Mouse (Mus musculus): Measurements from ENCODE around the gene Jarid2.
"Not testable (repeated sequence)": the region's sequence is repeated elsewhere in the genome, so short reads cannot be mapped to it uniquely, and the experiment has no call there.

Gene Jarid2

DNA sequence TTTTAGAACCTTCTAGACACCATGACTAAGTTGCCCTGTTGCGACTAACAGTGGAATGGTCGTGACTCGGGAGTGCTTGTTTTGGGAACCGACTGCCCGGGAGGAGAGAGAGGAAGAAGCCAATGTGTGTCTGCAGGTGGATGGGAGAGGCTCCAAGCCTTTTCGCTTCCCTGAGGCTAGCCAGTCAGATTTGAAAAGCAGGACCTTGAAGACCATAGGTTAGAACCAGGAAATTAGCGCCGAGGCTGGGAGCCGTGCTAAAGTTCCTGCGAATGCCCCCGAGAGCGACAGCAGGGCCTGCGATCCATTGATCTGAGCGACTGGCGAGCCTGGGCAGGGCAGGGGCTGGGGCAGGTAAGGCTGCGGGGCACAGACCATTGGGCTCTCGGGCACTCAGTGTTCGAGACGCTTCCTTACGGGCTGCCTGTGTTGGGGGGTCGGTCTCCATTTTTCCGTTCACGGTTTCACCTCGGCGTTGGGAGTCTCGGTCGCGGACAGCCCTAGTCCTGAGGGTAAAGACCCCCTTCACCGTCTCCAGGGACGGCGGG, at the start of gene Jarid2:
TSS of gene Jarid2 (plus strand) at position 51 of the 548 bp plus-strand sequence.
- no peak for DNase-seq (ENCODE audit: low spot score)

DNA sequence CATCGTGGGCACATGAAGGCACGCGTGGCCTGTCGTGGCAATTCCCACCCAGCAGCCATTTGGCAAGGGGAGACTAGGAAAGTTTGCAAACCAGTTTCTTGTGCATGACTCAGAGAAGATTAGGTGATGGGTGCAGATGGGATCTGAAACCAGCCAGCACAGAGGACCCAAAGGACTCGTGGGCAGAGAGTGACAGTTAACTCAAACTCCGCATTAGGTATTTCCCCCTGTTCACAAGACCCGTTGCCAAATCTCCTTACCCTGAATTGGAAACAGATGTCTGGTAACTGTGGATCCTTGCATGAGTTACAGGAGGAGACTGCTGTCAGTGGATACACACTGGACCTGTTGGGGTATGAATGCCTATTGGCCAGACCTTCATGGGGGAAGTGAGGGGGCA, 48.2 kb upstream of the Jarid2 start:
- DNase-seq (ENCODE audit: low spot score): no peak

DNA sequence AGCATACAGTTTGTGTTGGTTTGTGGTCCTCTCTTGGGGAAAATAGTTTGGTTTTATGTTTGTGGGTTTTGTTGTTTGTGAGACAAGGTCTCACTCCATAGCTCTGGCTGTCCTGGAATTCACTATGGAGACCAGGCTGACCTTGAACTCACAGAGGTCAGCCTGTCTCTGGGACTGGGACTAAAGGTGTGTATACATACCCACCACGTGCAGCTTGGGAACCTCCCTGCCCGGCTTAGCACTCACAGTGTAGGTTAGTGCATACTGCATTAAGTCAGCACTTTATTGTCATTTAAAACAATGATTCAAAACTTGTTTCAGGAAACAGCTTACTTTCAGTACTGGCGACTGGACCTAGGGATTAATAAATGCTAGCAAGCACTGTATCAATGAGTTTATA, 41.1 kb upstream of the Jarid2 start:
- DNase-seq (ENCODE audit: low spot score): no peak

DNA sequence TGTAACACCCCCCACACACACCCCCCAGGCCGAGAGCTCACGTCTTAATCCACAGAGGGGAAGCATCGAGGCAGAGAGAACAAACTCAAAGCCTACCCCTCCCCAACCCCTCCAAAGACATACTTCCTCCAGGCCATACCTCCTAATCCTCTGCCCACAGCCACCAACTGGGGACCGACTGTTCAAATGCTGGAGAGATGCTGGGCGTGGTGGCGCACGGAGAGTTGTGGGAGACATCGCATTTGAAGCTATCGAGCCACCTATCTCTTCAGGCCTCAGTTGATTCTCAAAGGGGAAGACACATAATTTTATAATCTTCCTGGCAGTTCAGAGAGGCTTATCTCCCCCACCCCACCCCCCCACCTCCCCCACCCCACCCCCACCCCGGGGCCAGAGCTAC, 31.6 kb upstream of the Jarid2 start:
- DNase-seq (ENCODE audit: low spot score): no peak

DNA sequence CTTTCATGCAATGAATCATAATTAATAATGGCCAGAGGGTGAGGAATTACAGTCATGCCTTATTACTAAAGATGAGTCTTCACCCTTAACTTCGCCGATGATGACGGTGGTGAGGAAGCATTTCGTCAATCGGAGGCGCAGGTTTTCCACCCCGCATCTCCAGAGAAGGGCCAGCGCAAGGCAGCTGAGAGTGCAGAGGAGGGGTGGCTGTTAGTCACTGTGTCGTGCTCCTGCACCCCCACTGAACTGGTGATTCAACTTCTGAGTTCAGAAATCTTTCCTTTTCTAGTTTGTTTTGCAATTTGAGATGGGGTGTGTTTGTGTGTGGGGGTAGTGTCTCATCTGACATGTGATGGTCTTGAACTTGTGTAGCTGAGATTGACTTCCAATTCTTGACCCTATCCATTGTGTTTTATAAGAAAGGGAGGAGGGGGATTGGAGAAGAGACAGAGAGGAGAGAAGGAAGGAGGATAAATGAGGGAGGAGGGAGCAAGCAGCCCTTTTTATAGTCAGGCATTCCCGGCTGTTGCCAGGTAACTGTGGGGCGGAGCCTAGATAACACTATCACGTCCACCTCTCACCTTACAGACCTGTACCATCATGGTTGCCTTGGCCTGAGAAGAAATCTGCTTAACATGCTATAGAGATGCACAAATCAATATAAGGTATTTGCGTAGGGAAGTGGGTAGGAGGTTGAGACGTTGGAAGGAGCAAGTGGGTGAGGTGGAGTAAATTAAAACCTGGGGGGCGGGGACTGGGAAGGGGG, 25.1 kb upstream of the Jarid2 start:
- no peak for DNase-seq (ENCODE audit: low spot score)

DNA sequence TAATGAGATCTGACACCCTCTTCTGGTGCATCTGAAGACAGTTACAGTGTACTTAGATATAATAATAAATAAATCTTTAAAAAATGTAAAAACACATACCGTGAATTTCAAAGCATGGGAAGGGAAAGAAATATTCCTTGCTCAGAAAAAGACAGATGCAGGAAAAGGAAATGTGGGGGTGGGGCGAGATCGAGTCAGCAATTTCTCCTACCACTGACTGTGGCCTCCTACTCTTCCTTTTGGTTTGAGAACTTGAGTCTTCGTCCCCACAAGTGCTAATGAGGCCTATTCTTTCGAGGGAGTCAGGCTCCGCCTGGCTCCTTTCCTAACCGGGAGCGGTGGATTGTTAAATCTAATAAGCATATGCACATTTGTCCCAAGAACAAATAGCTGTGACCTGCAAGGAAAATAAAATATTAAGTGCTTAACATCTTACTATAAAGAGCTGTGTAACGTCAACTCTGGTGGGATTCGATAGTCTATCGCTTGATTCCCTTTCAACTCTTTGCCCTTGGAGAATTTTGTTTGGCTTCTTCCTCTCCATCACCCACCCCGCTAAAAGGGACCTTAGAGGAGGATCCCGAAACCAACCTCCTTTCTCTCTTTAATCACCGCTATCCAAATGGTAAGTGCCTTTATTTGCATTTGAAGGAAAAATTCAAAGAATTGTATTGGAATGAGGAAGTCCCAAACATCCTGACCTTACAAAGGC, 24.1 kb upstream of the Jarid2 start:
- no peak for DNase-seq (ENCODE audit: low spot score)

DNA sequence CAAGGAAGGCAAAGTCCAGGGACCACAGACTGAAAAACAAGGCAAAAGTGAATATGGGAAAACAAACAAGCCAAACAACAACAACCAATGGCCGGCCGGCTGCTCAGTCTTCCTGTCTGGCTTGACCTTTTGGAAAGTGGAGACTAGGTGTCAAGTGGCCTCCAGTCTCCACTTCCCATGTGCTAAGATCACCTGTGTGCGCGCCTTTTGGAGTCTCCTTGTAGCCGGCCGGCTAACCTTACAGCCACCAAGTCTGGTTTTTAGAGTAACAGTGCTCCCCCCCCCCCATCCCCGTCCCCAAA, 23.6 kb upstream of the Jarid2 start:
- peak; percentile 4 for DNase-seq (ENCODE audit: low spot score)

DNA sequence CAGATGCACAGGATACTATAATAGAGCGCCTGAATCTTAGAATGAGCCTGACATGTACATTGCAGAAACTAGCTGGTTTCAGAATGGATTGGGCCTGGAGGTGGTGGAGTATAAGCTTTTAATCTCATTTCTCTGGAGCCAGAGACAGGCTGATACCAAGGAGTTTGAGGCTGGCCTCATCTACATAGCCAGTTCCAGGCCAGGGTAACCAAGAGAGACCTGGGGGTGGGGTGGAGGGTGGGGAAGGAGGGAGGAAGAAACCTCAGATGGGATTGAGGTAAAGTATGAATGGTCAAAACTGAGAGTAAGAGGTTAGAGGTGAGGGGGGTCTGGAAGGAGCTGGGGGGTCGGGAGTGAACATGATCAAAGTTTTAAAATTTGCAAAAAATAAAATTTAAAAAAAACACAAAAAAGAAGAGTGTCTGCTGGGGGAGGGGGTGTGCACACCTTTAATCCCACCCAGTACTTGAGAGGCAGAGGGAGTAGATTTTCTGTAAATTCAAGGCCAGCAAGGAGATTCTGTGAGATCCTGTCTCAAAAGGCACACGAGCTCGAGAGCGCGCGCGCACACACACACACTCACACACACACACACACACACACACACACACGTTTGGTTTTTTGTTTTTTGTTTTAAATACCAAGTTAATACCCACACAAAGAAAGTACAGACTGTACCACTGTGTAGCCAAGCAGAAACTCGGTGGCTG, 22.9 kb upstream of the Jarid2 start:
- DNase-seq (ENCODE audit: low spot score): no peak

DNA sequence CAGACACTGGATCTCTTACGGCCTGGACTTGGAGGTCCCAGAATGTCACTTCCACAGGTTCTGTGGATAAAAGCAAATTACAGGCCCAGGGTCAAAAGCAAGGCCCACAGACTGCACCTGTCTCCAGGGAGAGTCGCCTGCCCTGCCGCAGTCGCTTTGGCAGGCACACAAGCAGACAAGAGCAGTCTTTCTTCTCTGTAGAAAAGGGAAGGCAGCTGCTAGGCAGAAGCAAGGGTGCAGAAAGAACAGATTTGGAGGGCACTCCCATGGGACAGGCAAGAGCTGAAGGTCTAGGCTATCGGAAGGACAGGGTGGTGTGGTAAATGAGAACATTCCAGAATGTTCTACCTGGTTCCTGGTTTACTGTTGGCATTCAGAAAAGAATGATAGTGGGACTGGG, 22.1 kb upstream of the Jarid2 start:
- no peak for DNase-seq (ENCODE audit: low spot score)

DNA sequence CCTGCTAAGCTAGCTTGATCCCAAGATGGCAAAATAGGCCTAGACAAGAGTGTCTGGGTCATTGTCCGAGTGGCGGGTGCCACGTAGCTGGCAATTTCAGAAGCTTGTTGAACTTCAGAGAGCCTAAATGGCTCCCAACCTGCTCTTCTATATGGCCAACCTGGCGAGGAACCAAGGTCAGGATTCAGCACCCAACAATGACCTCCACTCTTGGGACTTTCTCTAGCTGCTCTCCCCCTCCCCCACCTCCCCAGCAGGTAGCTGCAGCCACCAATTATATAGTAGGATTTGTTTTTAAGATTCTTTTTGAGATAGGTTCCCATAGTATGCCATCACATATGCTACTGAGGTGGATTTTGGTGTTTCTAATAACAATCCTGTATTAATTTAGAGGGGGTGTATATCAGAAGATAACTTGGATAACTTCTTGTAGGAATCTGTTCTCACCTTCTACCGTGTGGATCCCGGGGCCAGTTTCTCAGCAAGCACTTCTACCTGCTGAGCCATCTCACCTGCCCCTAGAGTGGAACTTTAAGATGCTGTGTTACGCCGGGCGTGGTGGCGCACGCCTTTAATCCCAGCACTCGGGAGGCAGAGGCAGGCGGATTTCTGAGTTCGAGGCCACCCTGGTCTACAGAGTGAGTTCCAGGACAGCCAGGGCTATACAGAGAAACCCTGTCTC, 20.8 kb upstream of the Jarid2 start:
- DNase-seq (ENCODE audit: low spot score): no peak

DNA sequence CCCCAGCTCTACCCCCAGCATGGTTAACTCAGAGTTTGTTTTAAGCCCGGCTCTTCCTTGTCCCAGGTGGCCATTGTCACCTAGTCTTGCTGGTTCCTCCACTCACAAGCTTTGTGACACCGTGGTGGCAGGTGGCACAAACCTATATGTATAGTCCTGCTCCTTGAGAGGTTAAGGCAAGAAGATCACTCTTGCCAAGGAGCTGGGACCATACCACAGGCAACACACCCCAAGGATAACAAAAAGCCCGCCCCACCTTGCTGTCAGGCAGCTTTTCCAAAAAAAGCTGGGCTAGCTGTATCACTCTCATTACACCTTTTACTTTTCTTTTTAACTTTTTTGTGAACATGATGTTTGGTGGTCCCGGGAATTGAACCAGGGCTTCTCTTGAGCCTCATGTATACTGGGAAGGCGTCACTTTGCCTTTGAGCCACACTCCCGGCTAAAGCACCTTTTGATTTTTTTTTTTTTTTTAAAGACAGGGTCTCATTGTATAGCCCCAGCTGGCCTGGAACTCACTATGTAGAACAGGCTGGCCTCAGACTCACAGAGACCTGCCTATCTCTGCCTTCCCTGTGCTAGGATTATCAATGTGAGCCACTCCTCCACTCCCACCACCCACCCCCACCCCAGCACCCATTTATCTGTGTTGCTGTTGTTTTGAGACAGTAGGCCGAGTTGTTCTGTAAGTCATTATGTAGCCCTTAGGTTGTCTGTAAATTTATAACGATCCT, 19.4 kb upstream of the Jarid2 start:
- DNase-seq (ENCODE audit: low spot score): no peak

DNA sequence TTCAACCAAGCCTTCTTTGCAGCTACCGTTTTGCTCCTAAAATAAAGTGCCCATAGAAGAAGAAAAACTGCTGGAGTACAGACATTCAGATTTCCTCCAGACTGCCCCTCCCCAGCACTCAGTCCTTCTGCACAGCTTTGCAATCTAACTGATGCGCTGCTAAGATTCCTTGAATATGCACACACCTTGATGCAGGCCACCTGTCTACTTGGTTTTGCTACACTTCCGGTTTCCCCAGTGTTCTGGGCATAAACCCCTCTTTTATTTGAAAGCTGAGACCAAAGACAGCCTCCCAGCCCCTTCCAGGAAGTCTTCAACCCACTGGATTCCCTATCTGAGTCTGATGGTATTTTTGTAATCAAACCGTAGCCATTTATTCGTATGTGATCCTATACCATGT, 18.2 kb upstream of the Jarid2 start:
- DNase-seq (ENCODE audit: low spot score): no peak

DNA sequence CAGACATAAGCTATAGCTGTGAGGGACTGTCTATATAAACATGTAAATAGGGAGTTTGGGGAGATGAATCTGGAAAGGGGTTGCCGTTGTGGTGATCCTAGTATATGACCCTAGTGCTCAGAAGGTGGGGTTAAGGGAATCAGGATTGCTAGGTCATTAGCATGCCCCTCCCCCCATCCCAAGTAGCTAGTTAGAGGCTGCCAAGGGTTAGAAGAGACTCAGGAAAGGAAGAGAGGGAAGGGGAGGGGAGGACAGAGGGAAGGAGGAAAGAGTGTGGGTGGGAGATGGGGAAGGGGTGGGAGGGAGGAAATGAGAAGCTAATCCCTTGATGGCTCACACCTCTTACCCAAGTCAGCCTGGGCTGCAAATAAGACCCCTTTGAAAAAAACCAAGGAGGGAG, 17.4 kb upstream of the Jarid2 start:
- no peak for DNase-seq (ENCODE audit: low spot score)

DNA sequence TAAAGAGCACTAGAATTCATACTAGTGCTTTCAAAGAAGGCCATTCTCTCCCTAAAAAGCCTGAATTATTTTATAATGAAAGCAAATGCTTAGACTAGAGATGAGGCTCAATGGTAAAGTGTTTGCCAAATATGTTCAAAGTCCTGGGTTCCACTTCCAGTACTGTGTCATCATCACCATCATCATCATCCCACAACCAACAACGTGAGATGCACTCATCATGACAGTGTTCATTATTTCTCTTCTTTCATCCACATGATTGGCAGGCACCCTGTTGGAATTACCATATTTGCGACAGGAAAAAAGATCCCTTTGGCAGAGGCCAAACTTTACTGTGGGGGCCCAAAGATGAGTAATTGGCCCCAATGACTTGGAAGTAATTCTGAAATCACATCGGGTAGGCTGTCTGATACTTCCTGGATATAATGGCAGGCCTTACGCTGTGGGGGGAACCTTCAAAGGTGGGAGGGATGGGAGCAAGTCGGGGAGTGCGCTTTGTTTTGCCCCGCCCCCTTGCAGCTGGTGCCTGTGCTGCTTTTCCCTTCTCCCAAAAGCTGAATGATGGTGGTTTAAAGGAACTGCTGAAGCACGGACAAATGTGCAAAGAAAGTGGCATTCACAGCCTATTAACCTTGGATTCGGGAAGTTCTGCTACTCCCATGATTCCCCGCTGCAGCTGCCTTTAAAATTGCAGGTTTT, 13.9 kb upstream of the Jarid2 start:
- no peak for DNase-seq (ENCODE audit: low spot score)

DNA sequence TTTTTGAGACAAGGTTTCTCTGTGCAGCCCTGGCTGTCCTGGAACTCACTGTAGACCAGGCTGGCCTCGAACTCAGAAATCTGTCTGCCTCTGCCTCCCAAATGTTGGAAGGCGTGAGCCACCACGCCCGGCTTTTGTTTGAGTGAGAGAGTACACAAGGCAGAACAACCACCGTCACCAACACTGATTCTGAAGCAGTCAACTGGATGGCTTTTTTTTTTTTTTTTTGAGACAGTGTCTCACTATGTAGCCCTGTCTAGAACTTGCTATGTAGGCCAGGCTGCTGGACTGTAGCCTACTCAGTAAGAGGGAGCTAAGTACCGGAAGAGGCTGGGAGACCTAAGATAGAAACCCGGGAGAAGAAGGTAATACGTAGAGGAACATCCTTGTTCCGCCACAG, 11.4 kb upstream of the Jarid2 start:
- no peak for DNase-seq (ENCODE audit: low spot score)

DNA sequence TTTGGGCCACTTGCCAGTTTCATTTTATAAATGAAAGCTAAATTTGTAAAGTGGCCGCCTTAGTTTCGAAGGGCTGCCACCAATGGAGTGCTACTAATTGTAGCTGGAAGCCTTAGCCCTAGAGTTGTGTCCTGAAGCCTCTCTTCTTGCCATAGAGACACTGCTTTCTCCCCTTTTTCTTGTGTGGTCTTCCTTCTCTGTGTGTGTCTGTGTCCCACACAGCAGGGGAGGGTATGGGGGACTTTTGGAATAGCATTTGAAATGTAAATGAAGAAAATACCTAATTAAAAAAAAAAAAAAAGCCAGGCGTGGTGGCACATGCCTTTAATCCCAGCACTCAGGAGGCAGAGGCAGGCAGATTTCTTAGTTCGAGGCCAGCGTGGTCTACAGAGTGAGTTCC, 10.8 kb upstream of the Jarid2 start:
- not testable (repeated sequence) for DNase-seq (ENCODE audit: low spot score)

DNA sequence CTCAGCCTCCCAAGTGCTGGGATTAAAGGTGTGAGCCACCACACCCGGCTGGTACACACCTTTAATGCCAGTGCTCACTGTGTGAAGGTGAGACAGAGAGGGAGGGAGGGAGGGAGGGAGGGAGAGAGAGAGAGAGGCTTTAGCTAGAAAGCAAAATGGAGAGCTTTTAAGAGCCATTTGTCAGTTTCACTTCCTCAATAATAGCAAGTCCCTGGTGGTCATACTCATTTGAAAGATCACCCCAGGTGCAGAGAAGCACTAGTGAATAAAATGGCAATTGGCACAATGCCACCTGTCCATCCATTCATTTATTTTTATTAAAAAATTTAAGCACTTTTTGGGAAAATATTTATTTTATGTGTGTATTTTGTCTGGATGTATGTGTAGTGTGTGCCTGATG, 9.2 kb upstream of the Jarid2 start:
- DNase-seq (ENCODE audit: low spot score): no peak

DNA sequence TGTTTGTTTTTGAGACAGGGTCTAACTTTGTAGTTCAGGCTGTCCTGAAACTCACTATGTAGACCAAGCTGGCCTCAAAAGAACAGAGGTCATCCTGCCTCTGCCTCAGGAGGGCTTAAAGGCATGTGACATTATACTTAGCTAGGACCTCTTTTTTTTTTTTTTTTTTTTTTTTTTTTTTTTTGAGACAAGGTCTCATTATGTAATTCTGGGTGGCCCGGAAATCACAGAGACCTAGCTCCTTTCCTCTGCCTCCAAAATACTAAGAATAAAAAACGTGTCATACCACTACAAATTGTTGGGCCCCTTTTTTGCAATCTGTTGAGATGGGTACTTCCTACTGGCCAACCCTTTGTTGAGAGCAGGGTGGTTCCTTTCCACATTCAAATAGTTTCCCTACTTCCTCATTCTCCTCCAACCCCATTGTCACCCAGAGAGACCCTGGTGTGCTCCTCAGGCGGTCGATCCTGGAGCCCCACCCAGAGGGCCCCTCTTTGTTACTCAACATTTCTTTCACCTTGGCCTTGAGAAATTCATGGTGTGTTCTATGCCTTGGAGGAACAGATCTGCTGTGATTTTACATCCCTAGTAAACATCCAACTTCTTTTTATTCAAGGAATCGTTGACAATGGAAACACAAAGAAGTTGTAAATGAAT, 7.3 kb upstream of the Jarid2 start:
- DNase-seq (ENCODE audit: low spot score): no peak

DNA sequence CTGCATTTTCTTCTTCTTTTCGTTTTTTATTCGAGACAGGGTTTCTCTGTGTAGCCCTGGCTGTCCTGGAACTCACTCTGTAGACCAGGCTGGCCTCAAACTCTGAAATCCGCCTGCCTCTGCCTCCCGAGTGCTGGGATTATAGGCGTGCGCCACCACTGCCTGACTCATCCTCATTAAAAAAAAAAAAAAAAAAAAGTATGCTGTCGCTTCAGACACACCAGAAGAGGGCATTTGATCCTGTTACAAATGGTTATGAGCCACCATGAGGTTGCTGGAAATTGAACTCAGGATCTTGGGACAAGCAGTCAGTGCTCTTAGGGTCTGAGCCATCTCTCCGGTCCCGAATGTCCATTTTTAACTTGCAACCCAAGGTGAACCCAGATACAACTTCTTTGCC, 5.8 kb upstream of the Jarid2 start:
- not testable (repeated sequence) for DNase-seq (ENCODE audit: low spot score)

DNA sequence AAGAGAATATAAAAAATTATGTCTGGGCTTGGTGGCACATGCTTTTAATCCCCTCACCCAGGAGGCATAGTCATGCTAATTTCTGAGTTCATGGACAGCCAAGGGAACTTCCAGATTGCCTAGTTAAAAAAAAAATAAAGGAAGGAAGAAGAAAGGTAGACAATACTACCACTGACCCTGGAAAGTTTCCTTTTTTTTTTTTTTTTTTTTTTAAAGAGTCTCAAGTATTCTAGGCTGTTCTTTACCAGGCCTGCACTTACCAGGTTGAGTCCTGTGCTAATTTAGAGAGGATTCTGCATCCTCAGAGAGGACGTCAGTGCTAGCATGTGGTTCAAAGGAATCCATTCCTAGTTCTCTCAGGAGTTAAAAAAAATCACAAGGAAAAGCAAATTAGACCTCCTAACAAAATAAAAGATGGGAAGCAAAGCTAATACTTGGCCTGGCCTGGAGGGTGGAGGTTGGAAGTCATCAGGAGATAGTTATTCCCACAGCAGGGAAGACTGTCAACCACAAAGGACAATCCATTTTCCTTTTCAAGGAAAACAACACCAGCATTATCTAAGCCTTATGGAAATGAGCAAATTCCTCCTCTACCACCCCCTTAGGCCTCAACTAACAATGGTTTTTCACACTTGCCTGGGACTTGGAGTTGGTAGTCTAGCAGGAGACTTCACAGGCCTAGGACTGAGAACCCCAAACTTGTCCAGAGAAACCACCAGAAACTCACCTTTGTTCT, 961 bp upstream of the Jarid2 start:
- DNase-seq (ENCODE audit: low spot score): no peak
